Mouse (Mus musculus): ENCODE measurements around the gene Tmem254a.
"Not testable (repeated sequence)": the region's sequence is repeated elsewhere in the genome, so short reads cannot be mapped to it uniquely, and the experiment has no call there.

The Tmem254a gene

GRCm38 (mm10) chr14:25927562-25927881, at the start of gene Tmem254a:
Gene Tmem254a, minus strand, starts transcription at chr14:25927672.
- not testable (repeated sequence) for DNase-seq (ENCODE audit: low spot score)

GRCm38 (mm10) chr14:25957861-25958260, 30.4 kb upstream of the Tmem254a start:
- DNase-seq (ENCODE audit: low spot score): not testable (repeated sequence)

GRCm38 (mm10) chr14:25938004-25938403, 10.5 kb upstream of the Tmem254a start, which contains the start of gene Cphx1:
Gene Cphx1, plus strand, starts transcription at chr14:25938304.
- DNase-seq (ENCODE audit: low spot score): not testable (repeated sequence)

GRCm38 (mm10) chr14:25936867-25937630, 9.6 kb upstream of the Tmem254a start:
- not testable (repeated sequence) for DNase-seq (ENCODE audit: low spot score)

GRCm38 (mm10) chr14:25926814-25927561, 484 bp downstream of the Tmem254a start:
- not testable (repeated sequence) for DNase-seq (ENCODE audit: low spot score)

- DNase-seq (ENCODE audit: low spot score): not testable (repeated sequence)
Measured at GRCm38 (mm10) chr14:25918427-25919170, 8.9 kb downstream of the Tmem254a start.

GRCm38 (mm10) chr14:25908976-25909375, 18.5 kb downstream of the Tmem254a start:
- DNase-seq (ENCODE audit: low spot score): not testable (repeated sequence)

GRCm38 (mm10) chr14:25907272-25907671, 20.2 kb downstream of the Tmem254a start:
- not testable (repeated sequence) for DNase-seq (ENCODE audit: low spot score)

GRCm38 (mm10) chr14:25905243-25905642, 22.2 kb downstream of the Tmem254a start:
- not testable (repeated sequence) for DNase-seq (ENCODE audit: low spot score)

- DNase-seq (ENCODE audit: low spot score): not testable (repeated sequence)
Measured at GRCm38 (mm10) chr14:25903000-25903399, 24.5 kb downstream of the Tmem254a start, which contains the start of gene Plac9a. Gene Plac9a, minus strand, starts transcription at chr14:25903100.

GRCm38 (mm10) chr14:25895686-25896085, 31.8 kb downstream of the Tmem254a start:
- DNase-seq (ENCODE audit: low spot score): not testable (repeated sequence)

GRCm38 (mm10) chr14:25894566-25894965, 32.9 kb downstream of the Tmem254a start:
- not testable (repeated sequence) for DNase-seq (ENCODE audit: low spot score)

- not testable (repeated sequence) for DNase-seq (ENCODE audit: low spot score)
Measured at GRCm38 (mm10) chr14:25885886-25886285, 41.6 kb downstream of the Tmem254a start.

GRCm38 (mm10) chr14:25881769-25882168, 45.7 kb downstream of the Tmem254a start:
- DNase-seq (ENCODE audit: low spot score): not testable (repeated sequence)

GRCm38 (mm10) chr14:25876640-25877039, 50.8 kb downstream of the Tmem254a start:
- not testable (repeated sequence) for DNase-seq (ENCODE audit: low spot score)

Data from ovary, postnatal 14 days (tissue).